ENCODE assay signal across 29 mouse cellular contexts in genomic region chr2:121445117-121445516, GRCm38 (mm10). TPM values are rescaled to one million over a fixed set of nuclear protein-coding genes. Genes with fewer than 3 reads are reported as not detected.
"Had no signal": no experiment of that assay in that cellular context is flagged by ENCODE, and none has a peak within 500 bp of the region (broad histone marks: within the 10 kb centered on the region; RNA-seq: fewer than 3 reads in every experiment).

No protein-coding gene starts in this region.

- DNase-seq: cerebellum, adult 8-10 months; cerebellum, adult 9-10 months; cerebellum, adult 9-11 months; cerebellum, postnatal 10 days; cerebellum, postnatal 14 days; cerebellum, postnatal 25 days; cerebellum, postnatal 36 days; embryo, embryonic 11 days; forebrain, postnatal 0 days; gastrocnemius, adult 2 months; gastrocnemius, postnatal 10 days; gastrocnemius, postnatal 14 days; gastrocnemius, postnatal 25 days; gastrocnemius, postnatal 36 days; heart, adult 18-20 months; heart, adult 2 months had no signal

- H3K9me3 ChIP-seq: embryonic facial prominence, embryonic 10.5 days; embryonic facial prominence, embryonic 12.5 days; embryonic facial prominence, embryonic 13.5 days; embryonic facial prominence, embryonic 15.5 days; forebrain, embryonic 10.5 days; forebrain, embryonic 12.5 days; forebrain, embryonic 13.5 days; forebrain, embryonic 15.5 days had no signal

- H3K9ac ChIP-seq: embryonic facial prominence, embryonic 12.5 days; embryonic facial prominence, embryonic 13.5 days; embryonic facial prominence, embryonic 15.5 days; forebrain, embryonic 12.5 days; forebrain, embryonic 13.5 days; forebrain, embryonic 15.5 days; forebrain, postnatal 0 days had no signal

- H3K36me3 ChIP-seq: embryonic facial prominence, embryonic 12.5 days; embryonic facial prominence, embryonic 13.5 days; embryonic facial prominence, embryonic 15.5 days had no signal

- H3K27ac ChIP-seq: embryonic facial prominence, embryonic 10.5 days; embryonic facial prominence, embryonic 12.5 days; embryonic facial prominence, embryonic 13.5 days; embryonic facial prominence, embryonic 15.5 days; forebrain, embryonic 10.5 days; forebrain, embryonic 12.5 days; forebrain, embryonic 13.5 days; forebrain, embryonic 15.5 days; gastrocnemius, adult 2 months; heart, adult 2 months had no signal

- H3K4me3 ChIP-seq: embryonic facial prominence, embryonic 10.5 days; embryonic facial prominence, embryonic 12.5 days; embryonic facial prominence, embryonic 13.5 days; embryonic facial prominence, embryonic 15.5 days; erythroblast, embryonic 14.5 days; forebrain, embryonic 10.5 days; forebrain, embryonic 12.5 days; forebrain, embryonic 13.5 days; forebrain, embryonic 15.5 days; gastrocnemius, adult 2 months; heart, adult 2 months had no signal

RNA-seq across cellular contexts. Expression of gene Ell3, which starts 1.0 kb away (rescaled TPM):
- total RNA-seq: common myeloid progenitor, adult 5-6 weeks; forebrain, postnatal 0 days; gastrocnemius, adult 18-20 months; gastrocnemius, adult 2 months; gastrocnemius, adult 8-10 months; gastrocnemius, postnatal 10 days; gastrocnemius, postnatal 14 days; gastrocnemius, postnatal 25 days; gastrocnemius, postnatal 36 days; granulocyte monocyte progenitor cell, adult 5-6 weeks had no signal
- polyA plus RNA-seq: erythroblast, embryonic 14.5 days had no signal

RNA-seq across cellular contexts. Expression of gene Serinc4, which starts 11.5 kb away (rescaled TPM):
- total RNA-seq: gastrocnemius, adult 18-20 months; gastrocnemius, adult 2 months; gastrocnemius, adult 8-10 months; gastrocnemius, postnatal 14 days; gastrocnemius, postnatal 25 days; gastrocnemius, postnatal 36 days; heart, adult 18-20 months; heart, adult 2 months had no signal
- polyA plus RNA-seq: embryonic facial prominence, embryonic 12.5 days; erythroblast, embryonic 14.5 days had no signal
